Mouse (Mus musculus): ENCODE results near the gene Stxbp2.

Stxbp2 gene

GRCm38 (mm10) chr8:3683408-3684176 is 52.8 kb downstream of the Stxbp2 start:
- peak; percentile 91 to 94 for DNase-seq

- DNase-seq = no peak
These were observed 53.8 kb downstream of the Stxbp2 start for GRCm38 (mm10) chr8:3684530-3684929.

- peak in 1 of 2 experiments; percentile 1 for DNase-seq
These were observed 54.7 kb downstream of the Stxbp2 start for GRCm38 (mm10) chr8:3685422-3685821.

GRCm38 (mm10) chr8:3687537-3687936 is 56.8 kb downstream of the Stxbp2 start:
- DNase-seq = no peak

- no peak for DNase-seq
These were observed 60.0 kb downstream of the Stxbp2 start for GRCm38 (mm10) chr8:3690774-3691173.

All from cerebellum, postnatal 10 days (tissue).